Mouse (Mus musculus): ENCODE data around the gene Uqcc1.

DNA sequence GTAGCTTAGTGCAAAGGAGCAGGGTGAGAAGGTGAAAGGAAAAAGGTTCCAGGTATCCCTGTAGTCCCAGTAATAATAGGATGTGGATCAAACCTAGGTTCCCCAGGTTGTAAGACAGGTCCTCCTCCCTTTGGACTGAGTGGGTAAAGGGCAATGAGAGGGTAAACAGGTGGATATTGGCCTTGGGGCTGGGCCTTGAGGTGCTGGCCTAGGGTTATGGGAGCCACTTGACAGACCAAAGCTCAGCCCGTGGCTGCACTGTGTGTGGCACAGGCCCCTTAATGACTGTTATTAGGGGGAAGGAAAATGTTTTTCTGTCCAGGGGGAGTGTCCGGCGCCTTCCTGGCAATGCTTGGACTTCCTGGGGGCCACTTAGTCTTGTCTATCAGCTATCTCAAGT is 92.1 kb downstream of the Uqcc1 start:
- TF ChIP-seq CTCF (IDR thresholded peaks at IDR 0.05; ENCODE audit: borderline replicate concordance, control insufficient read depth, extremely low read depth, insufficient read depth, low read length, poor library complexity) (no peak), POLR2A (IDR thresholded peaks at IDR 0.05; ENCODE audit: control insufficient read depth, extremely low read depth, insufficient read depth, low read length, poor library complexity) (no peak)

Data from thymus, adult 2 months (tissue).